Mouse (Mus musculus) liver, adult 2 months (tissue): ENCODE data around the gene Camkk2.

ENCODE experiments used
- CTCF ChIP-seq: fragments of 200-500 bp; IDR thresholded peaks from 2 replicates; pipeline ENCODE4 v1.5.1; 2011; ENCODE audit warnings: low read depth, low read length, control low read depth
- POLR2A ChIP-seq: fragments of 200-500 bp; IDR thresholded peaks from 2 replicates; pipeline ENCODE4 v1.6.1; 2011; ENCODE audit warnings: low read length, control low read depth; ENCODE audit not compliant: insufficient read depth; ENCODE audit errors: extremely low read depth

DNA sequence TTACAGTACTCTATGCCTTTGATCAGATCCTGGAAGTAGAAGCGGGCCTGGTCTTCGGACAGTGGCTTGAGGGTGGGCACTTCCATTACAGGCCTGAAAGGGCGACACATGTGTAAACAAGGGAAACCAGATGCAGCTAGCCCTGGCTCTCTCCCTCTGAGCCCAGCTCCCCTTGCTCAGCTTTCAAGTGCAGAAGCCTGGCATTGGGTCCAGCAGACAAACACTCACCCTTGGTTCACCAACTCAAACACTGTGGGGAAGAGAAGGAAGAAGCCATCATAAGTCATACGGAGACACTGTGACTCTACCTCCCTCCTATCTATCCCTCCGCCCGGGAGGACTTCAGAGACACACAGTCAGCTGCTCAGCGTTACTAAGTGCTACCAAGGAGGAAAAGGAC lies 31.3 kb downstream of the Camkk2 start:
- TF ChIP-seq CTCF (no peak), POLR2A (no peak)
